Mouse (Mus musculus) cortical plate, adult 2 months (tissue): ENCODE measurements around the gene Xcl1. TPM values are rescaled to one million over a fixed set of nuclear protein-coding genes. Genes with fewer than 3 reads are reported as not detected.

Experiments
- H3K27ac ChIP-seq: fragments of 200-500 bp; 2 replicates; pipeline ENCODE4 v1.5.1; 2012; ENCODE audit warnings: low read length, control low read depth, inconsistent platforms; ENCODE audit not compliant: insufficient read depth
- H3K4me1 ChIP-seq: fragments of 200-500 bp; 2 replicates; pipeline ENCODE4 v1.6.1; 2011; ENCODE audit warnings: low read length; ENCODE audit not compliant: control insufficient read depth, insufficient read depth
- H3K4me3 ChIP-seq: fragments of 200-500 bp; 2 replicates; pipeline ENCODE4 v1.5.1; 2011; ENCODE audit warnings: mild to moderate bottlenecking, low read length, control low read depth; ENCODE audit not compliant: insufficient read depth
- CTCF ChIP-seq: fragments of 200-500 bp; IDR thresholded peaks from 2 replicates; pipeline ENCODE4 v1.5.1; 2011; ENCODE audit warnings: mild to moderate bottlenecking, control low read depth, low read length; ENCODE audit not compliant: insufficient read depth; ENCODE audit errors: extremely low read depth
- POLR2A ChIP-seq: fragments of 200-500 bp; IDR thresholded peaks from 2 replicates; pipeline ENCODE4 v1.6.1; 2011; ENCODE audit warnings: mild to moderate bottlenecking, low read length, control low read depth; ENCODE audit not compliant: insufficient read depth; ENCODE audit errors: extremely low read depth
- polyA plus RNA-seq: library from polyadenylated mRNA; depleted of rRNA; stranded (reverse); fragments of >200 nt; gene quantifications from 2 replicates; pipeline ENCODE4 v1.2.3, GENCODE M21; 2012

Gene Xcl1
- polyA plus RNA-seq, 1 experiment = not detected

GRCm38 (mm10) chr1:164926534-164927160 lies 8.7 kb downstream of the Xcl1 start:
- no peak for TF ChIP-seq CTCF
- no peak for TF ChIP-seq POLR2A
- Histone ChIP-seq H3K4me3 (no peak overlapping the region), H3K27ac (peak overlapping the region; percentile 39), H3K4me1 (peaks cover 3% of the 10 kb centered on the region)

- Histone ChIP-seq H3K27ac (no peak overlapping the region), H3K4me3 (no peak overlapping the region), H3K4me1 (no peaks in the 10 kb centered on the region)
- TF ChIP-seq CTCF (peak; percentile 64), POLR2A (no peak)
Observed at GRCm38 (mm10) chr1:164905047-164905446, 30.3 kb downstream of the Xcl1 start.

GRCm38 (mm10) chr1:164900696-164901095 lies 34.6 kb downstream of the Xcl1 start:
- TF ChIP-seq CTCF = no peak
- TF ChIP-seq POLR2A = no peak
- Histone ChIP-seq H3K4me1 (peaks cover 3% of the 10 kb centered on the region; the same call in 1 of the 2 replicates), H3K4me3 (no peak overlapping the region), H3K27ac (no peak overlapping the region)

- Histone ChIP-seq H3K27ac (no peak overlapping the region), H3K4me1 (peaks cover 3% of the 10 kb centered on the region; the same call in 1 of the 2 replicates), H3K4me3 (no peak overlapping the region)
- no peak for TF ChIP-seq POLR2A
Observed at GRCm38 (mm10) chr1:164900226-164900625, 35.1 kb downstream of the Xcl1 start.

GRCm38 (mm10) chr1:164899506-164899905 lies 35.8 kb downstream of the Xcl1 start:
- peak overlapping the region; percentile 39; the same call in 1 of the 2 replicates for H3K4me3 ChIP-seq
- TF ChIP-seq POLR2A (no peak), CTCF (no peak)
- H3K4me1 ChIP-seq = peaks cover 3% of the 10 kb centered on the region; the same call in 1 of the 2 replicates
- H3K27ac ChIP-seq = peak overlapping the region; percentile 70

- peak; percentile 41 for TF ChIP-seq CTCF
- TF ChIP-seq POLR2A = no peak
- Histone ChIP-seq H3K27ac (peak overlapping the region; percentile 70), H3K4me3 (peak overlapping the region; percentile 39), H3K4me1 (peaks cover 3% of the 10 kb centered on the region; the same call in 1 of the 2 replicates)
Observed at GRCm38 (mm10) chr1:164898846-164899351, 36.4 kb downstream of the Xcl1 start.

- no peak overlapping the region for H3K4me3 ChIP-seq
- TF ChIP-seq POLR2A = no peak
- TF ChIP-seq CTCF = no peak
- H3K4me1 ChIP-seq = peaks cover 3% of the 10 kb centered on the region; the same call in 1 of the 2 replicates
- no peak overlapping the region for H3K27ac ChIP-seq
Observed at GRCm38 (mm10) chr1:164897163-164897817, 38.0 kb downstream of the Xcl1 start.

- H3K27ac ChIP-seq = no peak overlapping the region
- TF ChIP-seq POLR2A (no peak), CTCF (no peak)
- peaks cover 3% of the 10 kb centered on the region; the same call in 1 of the 2 replicates for H3K4me1 ChIP-seq
- H3K4me3 ChIP-seq = no peak overlapping the region
Observed at GRCm38 (mm10) chr1:164896211-164897145, 38.8 kb downstream of the Xcl1 start.

- H3K4me3 ChIP-seq = no peak overlapping the region
- H3K4me1 ChIP-seq = peaks cover 3% of the 10 kb centered on the region; the same call in 1 of the 2 replicates
- TF ChIP-seq CTCF (no peak), POLR2A (no peak)
- no peak overlapping the region for H3K27ac ChIP-seq
Observed at GRCm38 (mm10) chr1:164895806-164896205, 39.5 kb downstream of the Xcl1 start.
